Comparison of ENCODE assay signal across 1 mouse cellular context in genomic region chr11:23305101-23305672, GRCm38 (mm10).
TF ChIP-seq lines count a peak whose summit lies in the region.

No protein-coding gene starts in this region.

TF ChIP-seq in CH12.LX, 34 proteins besides CTCF, POLR2A, EP300 and RAD21:
- TF ChIP-seq TBP (conservative IDR thresholded peaks at IDR 0.05; ENCODE audit: low read depth, low read length): peak; percentile 62
- TF ChIP-seq ZNF384 (IDR thresholded peaks at IDR 0.05; ENCODE audit: low read depth, low read length): peak; percentile 83
